Mouse (Mus musculus): Measurements from ENCODE around the gene Chordc1. TPM values are rescaled to one million over a fixed set of nuclear protein-coding genes. Genes with fewer than 3 reads are reported as not detected.

Chordc1 gene
- 124 TPM for polyA plus RNA-seq (2015; fragmentation: Illumina TruSeq; extraction: RNeasy Lipid Tissue Mini Kit (QIAGEN cat#74804); ENCODE audit: insufficient read depth, low replicate concordance)

GRCm38 (mm10) chr9:18291571-18292429, at the start of gene Chordc1:
TSS of gene Chordc1 (plus strand) at chr9:18292125.

Other genes starting within 250 kb of the Chordc1 start
- 3.0 TPM for gene Naalad2, start 110.9 kb downstream of the Chordc1 start, polyA plus RNA-seq (2015; fragmentation: Illumina TruSeq; extraction: RNeasy Lipid Tissue Mini Kit (QIAGEN cat#74804); ENCODE audit: insufficient read depth, low replicate concordance)
- not detected for gene Ubtfl1, start 112.3 kb downstream of the Chordc1 start, polyA plus RNA-seq (2015; fragmentation: Illumina TruSeq; extraction: RNeasy Lipid Tissue Mini Kit (QIAGEN cat#74804); ENCODE audit: insufficient read depth, low replicate concordance)
- gene Mbd3l2, start 138.5 kb downstream of the Chordc1 start, polyA plus RNA-seq (2015; fragmentation: Illumina TruSeq; extraction: RNeasy Lipid Tissue Mini Kit (QIAGEN cat#74804); ENCODE audit: insufficient read depth, low replicate concordance), result not detected
- gene Zfp558, start 186.1 kb downstream of the Chordc1 start, polyA plus RNA-seq (2015; fragmentation: Illumina TruSeq; extraction: RNeasy Lipid Tissue Mini Kit (QIAGEN cat#74804); ENCODE audit: insufficient read depth, low replicate concordance), result 2.0 TPM
- gene Mbd3l1, start 186.2 kb downstream of the Chordc1 start, polyA plus RNA-seq (2015; fragmentation: Illumina TruSeq; extraction: RNeasy Lipid Tissue Mini Kit (QIAGEN cat#74804); ENCODE audit: insufficient read depth, low replicate concordance), result not detected

All from spleen, adult 10 weeks (tissue).